Mouse (Mus musculus): ENCODE results near the gene Cpox. TPM values are rescaled to one million over a fixed set of nuclear protein-coding genes. Genes with fewer than 3 reads are reported as not detected.

Gene Cpox
- polyA plus RNA-seq (2014; fragmentation: Illumina TruSeq; extraction: RNeasy Lipid Tissue Mini Kit (QIAGEN cat#74804); ENCODE audit: insufficient read depth, low read depth, low replicate concordance): 6.1 TPM

DNA sequence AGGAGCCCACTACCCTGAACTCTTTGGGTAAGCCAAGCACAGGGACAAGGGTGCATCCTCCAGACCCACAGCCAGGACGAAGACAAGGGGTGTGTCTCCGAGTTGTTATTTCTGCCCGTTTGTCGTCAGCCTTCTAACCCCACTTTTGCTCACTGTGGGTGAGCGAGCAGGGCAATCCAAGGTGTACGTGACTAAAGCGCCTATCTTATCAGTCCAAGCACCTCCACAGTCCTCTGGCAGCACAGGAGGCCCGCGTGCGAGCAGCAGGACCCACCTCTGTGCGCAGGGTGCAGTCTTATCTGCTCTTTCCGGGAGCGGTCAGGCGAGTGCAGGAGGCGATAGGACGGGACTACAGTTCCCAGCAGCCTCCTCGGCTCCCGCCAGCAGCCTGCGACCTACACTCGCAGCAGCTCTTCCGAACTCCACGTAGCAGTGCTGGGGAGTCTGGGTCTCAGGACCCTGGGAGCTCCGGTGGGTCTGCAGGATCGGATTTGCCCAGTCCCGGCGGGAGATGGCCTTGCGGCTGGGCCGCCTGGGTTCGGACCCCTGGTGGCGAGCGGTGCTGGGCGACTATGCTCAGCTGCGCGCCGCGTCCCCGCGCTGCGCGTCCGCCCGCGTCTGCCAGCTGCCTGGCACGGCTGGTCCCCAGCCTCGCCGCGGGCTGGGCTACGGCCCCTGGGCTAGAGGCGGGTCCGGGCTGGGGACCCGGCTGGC lies at the start of gene Cpox:
TSS of gene Cpox (plus strand) at position 376 of the 714 bp plus-strand sequence.

DNA sequence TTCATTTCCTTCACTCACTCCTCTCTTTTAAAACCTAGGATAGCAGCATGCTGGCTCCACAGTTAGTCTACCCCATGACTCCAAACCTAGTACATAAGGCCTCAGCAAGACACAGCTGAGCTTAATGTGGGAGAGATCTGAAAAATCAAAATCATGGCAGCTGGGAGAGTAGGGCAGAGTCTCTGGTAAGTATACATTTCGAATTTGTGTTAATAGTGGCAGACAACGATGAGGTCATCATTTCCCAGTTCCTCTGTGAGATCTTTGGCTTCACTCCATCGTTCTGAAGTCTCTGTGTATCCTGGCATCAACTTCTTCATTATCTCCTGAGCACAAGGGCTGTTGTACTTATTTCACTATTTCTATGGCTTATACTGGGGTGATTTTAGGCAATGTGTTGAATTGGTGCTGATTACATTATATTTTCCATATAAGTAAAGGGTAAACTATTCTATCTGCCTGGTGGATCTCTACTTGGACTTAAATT lies 31.4 kb upstream of the Cpox start, which contains the start of gene E330017A01Rik:
TSS of gene E330017A01Rik (minus strand) at position 51 of the 487 bp plus-strand sequence.

DNA sequence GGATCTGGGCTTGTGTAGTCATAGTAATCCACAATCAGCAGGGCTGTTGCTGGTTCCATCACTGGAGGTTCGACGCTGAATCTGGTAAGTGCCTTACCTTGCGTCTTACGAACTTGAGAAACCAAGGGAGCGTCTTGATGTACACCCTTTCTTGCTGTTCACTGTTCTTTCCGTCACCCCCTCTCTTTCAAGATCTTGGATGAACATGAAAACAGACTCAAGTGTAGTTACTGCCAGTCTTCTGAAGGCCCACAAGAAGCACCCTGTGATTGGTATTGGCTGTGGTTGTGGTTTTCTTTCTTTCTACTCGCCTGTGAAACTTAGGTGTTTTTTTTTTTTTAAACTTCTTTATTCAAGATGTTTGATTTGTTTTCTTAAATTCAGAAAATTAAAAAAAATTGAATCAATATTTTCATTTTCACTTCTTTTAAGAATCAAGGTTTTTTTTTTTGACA lies 48.6 kb downstream of the Cpox start, which contains the start of gene Gpr15:
TSS of gene Gpr15 (minus strand) at position 405 of the 455 bp plus-strand sequence.

DNA sequence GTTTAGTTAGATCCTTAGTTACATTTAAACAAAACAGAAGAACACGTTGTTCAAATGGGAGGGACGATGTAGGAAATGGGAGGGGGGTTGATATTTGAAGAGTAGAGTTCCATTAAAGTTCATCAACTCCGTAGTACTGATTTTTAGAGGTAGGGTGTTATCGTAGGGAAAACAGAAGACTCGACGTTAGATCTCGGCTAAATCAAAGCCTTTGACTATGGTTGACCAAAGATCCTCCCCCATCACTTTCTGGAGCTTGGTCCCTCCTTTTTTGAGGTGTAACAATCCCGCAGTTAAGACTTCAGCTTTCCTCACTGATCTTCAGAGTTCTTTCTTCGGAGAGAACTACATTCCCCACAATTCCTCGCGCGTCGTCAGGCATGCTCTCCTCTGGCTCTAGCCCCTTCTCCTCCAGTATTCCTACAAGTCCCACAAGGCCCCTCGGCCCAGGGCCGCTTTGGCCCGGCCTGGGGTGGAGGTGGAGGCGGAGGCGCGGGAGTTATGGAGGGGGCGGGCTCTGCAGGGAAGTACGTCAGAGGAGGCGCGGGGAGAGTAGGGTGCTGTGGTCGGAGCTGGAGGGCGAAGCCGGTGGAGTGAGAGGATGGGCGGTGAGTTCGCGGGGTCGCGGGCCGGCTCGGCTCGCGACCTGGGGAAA lies 57.5 kb downstream of the Cpox start, which contains the start of gene Cldnd1:
TSS of gene Cldnd1 (plus strand) at position 434 of the 655 bp plus-strand sequence.

DNA sequence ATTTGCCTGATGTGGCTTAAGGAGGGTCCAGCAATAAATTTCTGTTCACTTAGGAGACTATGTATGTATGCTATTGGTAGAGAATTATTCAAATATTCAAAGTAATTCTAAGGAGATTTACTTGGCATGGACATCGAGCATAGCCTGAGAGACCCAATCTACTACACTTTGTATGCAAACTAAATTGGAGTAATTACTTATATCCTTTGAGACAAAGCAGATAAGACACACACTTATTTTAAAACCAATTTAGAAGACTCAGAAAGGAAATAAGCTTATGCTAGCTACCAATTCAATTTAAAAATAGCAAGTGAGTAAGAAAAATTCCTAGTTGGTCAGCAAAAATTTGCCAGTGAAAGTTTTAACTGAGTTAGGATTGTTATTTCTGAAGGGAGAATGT lies 93.0 kb downstream of the Cpox start, which contains the start of gene Olfr172:
TSS of gene Olfr172 (minus strand) at position 101 of the 400 bp plus-strand sequence.

Other genes starting within 250 kb of the Cpox start
- gene St3gal6, start 146.0 kb upstream of the Cpox start, polyA plus RNA-seq (2014; fragmentation: Illumina TruSeq; extraction: RNeasy Lipid Tissue Mini Kit (QIAGEN cat#74804); ENCODE audit: insufficient read depth, low read depth, low replicate concordance): 46.4 TPM
- gene Gm813, start 53.3 kb upstream of the Cpox start, polyA plus RNA-seq (2014; fragmentation: Illumina TruSeq; extraction: RNeasy Lipid Tissue Mini Kit (QIAGEN cat#74804); ENCODE audit: insufficient read depth, low read depth, low replicate concordance): not detected
- gene E330017A01Rik, start 31.6 kb upstream of the Cpox start, polyA plus RNA-seq (2014; fragmentation: Illumina TruSeq; extraction: RNeasy Lipid Tissue Mini Kit (QIAGEN cat#74804); ENCODE audit: insufficient read depth, low read depth, low replicate concordance): not detected
- gene Gpr15, start 48.8 kb downstream of the Cpox start, polyA plus RNA-seq (2014; fragmentation: Illumina TruSeq; extraction: RNeasy Lipid Tissue Mini Kit (QIAGEN cat#74804); ENCODE audit: insufficient read depth, low read depth, low replicate concordance): 0.23 TPM
- gene Cldnd1, start 57.6 kb downstream of the Cpox start, polyA plus RNA-seq (2014; fragmentation: Illumina TruSeq; extraction: RNeasy Lipid Tissue Mini Kit (QIAGEN cat#74804); ENCODE audit: insufficient read depth, low read depth, low replicate concordance): 30.3 TPM
- gene Olfr172, start 92.9 kb downstream of the Cpox start, polyA plus RNA-seq (2014; fragmentation: Illumina TruSeq; extraction: RNeasy Lipid Tissue Mini Kit (QIAGEN cat#74804); ENCODE audit: insufficient read depth, low read depth, low replicate concordance): not detected
- gene Olfr173, start 130.0 kb downstream of the Cpox start, polyA plus RNA-seq (2014; fragmentation: Illumina TruSeq; extraction: RNeasy Lipid Tissue Mini Kit (QIAGEN cat#74804); ENCODE audit: insufficient read depth, low read depth, low replicate concordance): not detected
- not detected for gene Olfr175-ps1, start 156.5 kb downstream of the Cpox start, polyA plus RNA-seq (2014; fragmentation: Illumina TruSeq; extraction: RNeasy Lipid Tissue Mini Kit (QIAGEN cat#74804); ENCODE audit: insufficient read depth, low read depth, low replicate concordance)
- gene Olfr177, start 204.5 kb downstream of the Cpox start, polyA plus RNA-seq (2014; fragmentation: Illumina TruSeq; extraction: RNeasy Lipid Tissue Mini Kit (QIAGEN cat#74804); ENCODE audit: insufficient read depth, low read depth, low replicate concordance): not detected
- not detected for gene Olfr178, start 221.8 kb downstream of the Cpox start, polyA plus RNA-seq (2014; fragmentation: Illumina TruSeq; extraction: RNeasy Lipid Tissue Mini Kit (QIAGEN cat#74804); ENCODE audit: insufficient read depth, low read depth, low replicate concordance)